Mouse (Mus musculus) limb, embryonic 15.5 days (tissue): ENCODE data around the gene Rnf111. TPM values are rescaled to one million over a fixed set of nuclear protein-coding genes. Genes with fewer than 3 reads are reported as not detected.

ENCODE experiments used
- ATAC-seq: fragments of 200-750 bp; cut with Nextera tagmentation; 2 replicates; pipeline ENCODE4 v1.8.0; 2017; ENCODE audit warnings: low read depth, moderate TSS enrichment; ENCODE audit not compliant: insufficient number of reproducible peaks, low FRiP score, low TSS enrichment
- H3K27ac ChIP-seq: fragments of 300-500 bp; sonication (generic); 2 replicates; pipeline ENCODE4 v1.5.1; 2015; ENCODE audit warnings: moderate library complexity, mild to moderate bottlenecking, inconsistent platforms
- H3K27me3 ChIP-seq: fragments of 300-500 bp; sonication (generic); 2 replicates; pipeline ENCODE4 v1.6.1; 2015; ENCODE audit warnings: inconsistent platforms
- H3K36me3 ChIP-seq: fragments of 300-500 bp; sonication (generic); 2 replicates; pipeline ENCODE4 v1.6.1; 2015; ENCODE audit warnings: inconsistent platforms
- H3K4me1 ChIP-seq: fragments of 300-500 bp; sonication (generic); 2 replicates; pipeline ENCODE4 v1.6.1; 2015; ENCODE audit warnings: inconsistent platforms
- H3K4me2 ChIP-seq: fragments of 300-500 bp; sonication (generic); 2 replicates; pipeline ENCODE4 v1.6.1; 2015; ENCODE audit warnings: mild to moderate bottlenecking, inconsistent platforms
- H3K4me3 ChIP-seq: fragments of 300-500 bp; sonication (generic); 2 replicates; pipeline ENCODE4 v1.5.1; 2015; ENCODE audit warnings: mild to moderate bottlenecking, inconsistent platforms
- H3K9ac ChIP-seq: fragments of 300-500 bp; sonication (generic); 2 replicates; pipeline ENCODE4 v1.6.1; 2015; ENCODE audit warnings: inconsistent platforms
- H3K9me3 ChIP-seq: fragments of 300-500 bp; sonication (generic); 2 replicates; pipeline ENCODE4 v1.6.1; 2016; ENCODE audit warnings: inconsistent platforms
- WGBS: fragments of 180-500 bp; shearing (Covaris S2); methylation state at CpG from one replicate; pipeline ENCODE4 v1.1.7; 2015; 5-methylcytosine and 5-hydroxymethylcytosine counted together
- polyA plus RNA-seq: library from polyadenylated mRNA; unstranded; fragments of >200 nt; fragmentation: Nextera tagmentation; extraction: Ambion mirVana; gene quantifications from 2 replicates; pipeline ENCODE4 v1.2.1, GENCODE M21; 2015

The Rnf111 gene
- polyA plus RNA-seq, 1 experiment from 2014 or later = 25.5 TPM

GRCm38 (mm10) chr9:70523813-70524212 is 20.3 kb upstream of the Rnf111 start:
- ATAC-seq = no peak
- H3K27me3 ChIP-seq = no peaks in the 10 kb centered on the region
- no peaks in the 10 kb centered on the region for H3K4me1 ChIP-seq
- WGBS = 99% methylated on average over 3 of the region's 3 CpGs
- no peak overlapping the region for H3K4me3 ChIP-seq
- no peaks in the 10 kb centered on the region for H3K9me3 ChIP-seq
- H3K27ac ChIP-seq = no peak overlapping the region
- H3K4me2 ChIP-seq = no peak overlapping the region
- H3K36me3 ChIP-seq = no peaks in the 10 kb centered on the region
- no peak overlapping the region for H3K9ac ChIP-seq

DNA sequence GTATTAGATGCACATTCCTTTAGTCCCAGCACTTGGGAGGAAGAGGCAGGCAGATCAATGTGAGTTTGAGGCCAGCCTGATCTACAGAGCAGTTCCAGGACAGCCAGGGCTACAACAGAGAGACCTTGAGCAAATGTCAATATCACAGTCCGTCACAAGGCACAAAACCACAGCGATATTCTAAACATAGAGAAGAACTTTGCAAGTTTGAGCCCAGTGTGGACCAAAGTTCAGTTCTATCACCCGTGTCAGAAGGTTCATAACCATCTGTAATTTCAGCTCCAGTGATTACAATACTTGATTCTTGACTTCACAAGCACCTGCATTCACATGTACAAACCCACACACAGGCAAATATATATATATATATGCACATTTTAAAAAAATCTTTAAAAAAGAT is 17.1 kb upstream of the Rnf111 start:
- WGBS = 90% methylated on average over 3 of the region's 3 CpGs
- Histone ChIP-seq H3K27me3 (no peaks in the 10 kb centered on the region), H3K9ac (no peak overlapping the region), H3K36me3 (no peaks in the 10 kb centered on the region), H3K9me3 (no peaks in the 10 kb centered on the region), H3K4me3 (no peak overlapping the region), H3K4me1 (no peaks in the 10 kb centered on the region), H3K27ac (no peak overlapping the region), H3K4me2 (no peak overlapping the region)
- ATAC-seq = no peak

- Histone ChIP-seq H3K9me3 (no peaks in the 10 kb centered on the region), H3K4me1 (no peaks in the 10 kb centered on the region; the same call in 1 of the 2 replicates), H3K27me3 (no peaks in the 10 kb centered on the region), H3K36me3 (no peaks in the 10 kb centered on the region), H3K4me2 (no peak overlapping the region), H3K4me3 (no peak overlapping the region), H3K9ac (no peak overlapping the region), H3K27ac (no peak overlapping the region)
- no peak for ATAC-seq
- 73% methylated on average over 7 of the region's 7 CpGs for WGBS
Measured at GRCm38 (mm10) chr9:70511681-70512080, 8.2 kb upstream of the Rnf111 start.

GRCm38 (mm10) chr9:70510998-70511583 is 7.6 kb upstream of the Rnf111 start:
- WGBS = 57% methylated on average over 10 of the region's 10 CpGs

GRCm38 (mm10) chr9:70509906-70510525 is 6.5 kb upstream of the Rnf111 start:
- H3K27me3 ChIP-seq = no peaks in the 10 kb centered on the region
- H3K4me3 ChIP-seq = no peak overlapping the region
- H3K4me2 ChIP-seq = no peak overlapping the region
- 60% methylated on average over 4 of the region's 4 CpGs for WGBS
- no peaks in the 10 kb centered on the region for H3K9me3 ChIP-seq
- 0 out of 2 replicates have a peak overlapping the region, but pooled peaks have one; percentile 6 for H3K27ac ChIP-seq
- ATAC-seq = no peak
- no peak overlapping the region for H3K9ac ChIP-seq
- no peaks in the 10 kb centered on the region; the same call in 1 of the 2 replicates for H3K4me1 ChIP-seq
- H3K36me3 ChIP-seq = no peaks in the 10 kb centered on the region

More at GRCm38 (mm10) chr9:70510998-70511583, 7.6 kb upstream of the Rnf111 start:
- no peaks in the 10 kb centered on the region for H3K36me3 ChIP-seq
- H3K4me3 ChIP-seq = no peak overlapping the region
- no peaks in the 10 kb centered on the region for H3K27me3 ChIP-seq
- H3K9me3 ChIP-seq = no peaks in the 10 kb centered on the region
- no peak overlapping the region for H3K9ac ChIP-seq
- no peaks in the 10 kb centered on the region; the same call in 1 of the 2 replicates for H3K4me1 ChIP-seq
- ATAC-seq = no peak
- no peak overlapping the region for H3K4me2 ChIP-seq
- H3K27ac ChIP-seq = no peak overlapping the region

- Histone ChIP-seq H3K27ac (no peak overlapping the region), H3K4me2 (no peak overlapping the region), H3K36me3 (no peaks in the 10 kb centered on the region), H3K9me3 (no peaks in the 10 kb centered on the region), H3K4me3 (no peak overlapping the region), H3K4me1 (peaks cover 8% of the 10 kb centered on the region), H3K27me3 (no peaks in the 10 kb centered on the region), H3K9ac (no peak overlapping the region)
- ATAC-seq = no peak
- 80% methylated on average over 8 of the region's 8 CpGs for WGBS
Measured at GRCm38 (mm10) chr9:70506787-70507186, 3.3 kb upstream of the Rnf111 start.

GRCm38 (mm10) chr9:70506186-70506585 is 2.7 kb upstream of the Rnf111 start:
- H3K36me3 ChIP-seq = no peaks in the 10 kb centered on the region
- peaks cover 8% of the 10 kb centered on the region for H3K4me1 ChIP-seq
- no peak overlapping the region for H3K4me2 ChIP-seq
- ATAC-seq = no peak
- H3K27ac ChIP-seq = no peak overlapping the region
- no peak overlapping the region for H3K4me3 ChIP-seq
- 78% methylated on average over 2 of the region's 2 CpGs for WGBS
- H3K27me3 ChIP-seq = no peaks in the 10 kb centered on the region
- no peak overlapping the region for H3K9ac ChIP-seq
- H3K9me3 ChIP-seq = no peaks in the 10 kb centered on the region

GRCm38 (mm10) chr9:70503015-70503603 is 416 bp downstream of the Rnf111 start:
- Histone ChIP-seq H3K4me2 (peak overlapping the region; percentile 50), H3K36me3 (peaks cover 3% of the 10 kb centered on the region), H3K9me3 (no peaks in the 10 kb centered on the region), H3K4me1 (peaks cover 8% of the 10 kb centered on the region), H3K4me3 (peak overlapping the region; percentile 98), H3K9ac (peak overlapping the region; percentile 98), H3K27ac (peak overlapping the region; percentile 99), H3K27me3 (no peaks in the 10 kb centered on the region)
- WGBS = under 1% methylated on average over 61 of the region's 70 CpGs
- peak; percentile 80 for ATAC-seq

- Histone ChIP-seq H3K36me3 (peaks cover 3% of the 10 kb centered on the region), H3K4me3 (peak overlapping the region; percentile 98), H3K9ac (peak overlapping the region; percentile 98), H3K27ac (peak overlapping the region; percentile 99), H3K9me3 (no peaks in the 10 kb centered on the region), H3K27me3 (no peaks in the 10 kb centered on the region), H3K4me1 (peaks cover 8% of the 10 kb centered on the region), H3K4me2 (peak overlapping the region; percentile 50)
- WGBS = 36% methylated on average over 10 of the region's 10 CpGs
- ATAC-seq = no peak
Measured at GRCm38 (mm10) chr9:70502284-70503014, 1.1 kb downstream of the Rnf111 start.

- Histone ChIP-seq H3K4me2 (no peak overlapping the region), H3K9ac (no peak overlapping the region), H3K4me1 (no peaks in the 10 kb centered on the region), H3K9me3 (no peaks in the 10 kb centered on the region), H3K4me3 (no peak overlapping the region), H3K36me3 (peaks cover 6% of the 10 kb centered on the region), H3K27ac (no peak overlapping the region), H3K27me3 (no peaks in the 10 kb centered on the region)
- ATAC-seq = no peak
Measured at GRCm38 (mm10) chr9:70496990-70497389, 6.5 kb downstream of the Rnf111 start.

GRCm38 (mm10) chr9:70493038-70493437 is 10.5 kb downstream of the Rnf111 start:
- ATAC-seq = no peak
- no peak overlapping the region for H3K4me2 ChIP-seq
- H3K36me3 ChIP-seq = peaks cover 3% of the 10 kb centered on the region; the same call in 1 of the 2 replicates
- no peak overlapping the region for H3K27ac ChIP-seq
- H3K9ac ChIP-seq = no peak overlapping the region
- WGBS = 81% methylated on average over 2 of the region's 2 CpGs
- no peaks in the 10 kb centered on the region for H3K4me1 ChIP-seq
- H3K9me3 ChIP-seq = no peaks in the 10 kb centered on the region
- no peak overlapping the region for H3K4me3 ChIP-seq
- no peaks in the 10 kb centered on the region for H3K27me3 ChIP-seq

DNA sequence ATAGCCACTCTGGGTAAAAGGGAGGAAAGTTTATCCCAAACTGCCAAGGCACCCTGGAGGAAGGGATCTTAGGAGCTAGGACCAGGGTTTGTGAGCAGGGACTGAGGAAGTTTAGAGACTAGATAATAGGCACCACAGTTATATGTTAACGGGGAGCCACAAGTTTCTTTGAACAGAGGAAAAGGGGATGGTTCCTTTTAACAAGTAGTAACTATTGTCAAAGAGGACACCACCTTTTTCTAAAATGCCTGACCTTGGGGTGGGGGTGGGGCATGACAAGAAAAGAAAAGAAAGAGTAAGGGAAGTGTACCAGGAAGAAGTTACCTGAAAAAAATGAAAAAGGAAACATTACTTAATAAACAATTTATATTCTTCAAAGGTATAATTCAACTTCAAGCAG is 12.3 kb downstream of the Rnf111 start:
- Histone ChIP-seq H3K27me3 (no peaks in the 10 kb centered on the region), H3K4me3 (no peak overlapping the region), H3K27ac (no peak overlapping the region), H3K36me3 (peaks cover 3% of the 10 kb centered on the region; the same call in 1 of the 2 replicates), H3K9ac (no peak overlapping the region), H3K4me2 (no peak overlapping the region), H3K4me1 (no peaks in the 10 kb centered on the region), H3K9me3 (no peaks in the 10 kb centered on the region)
- WGBS = 94% methylated on average over 1 of the region's 1 CpGs
- no peak for ATAC-seq
